Mouse (Mus musculus): Measurements from ENCODE around the gene Xrra1.

DNA sequence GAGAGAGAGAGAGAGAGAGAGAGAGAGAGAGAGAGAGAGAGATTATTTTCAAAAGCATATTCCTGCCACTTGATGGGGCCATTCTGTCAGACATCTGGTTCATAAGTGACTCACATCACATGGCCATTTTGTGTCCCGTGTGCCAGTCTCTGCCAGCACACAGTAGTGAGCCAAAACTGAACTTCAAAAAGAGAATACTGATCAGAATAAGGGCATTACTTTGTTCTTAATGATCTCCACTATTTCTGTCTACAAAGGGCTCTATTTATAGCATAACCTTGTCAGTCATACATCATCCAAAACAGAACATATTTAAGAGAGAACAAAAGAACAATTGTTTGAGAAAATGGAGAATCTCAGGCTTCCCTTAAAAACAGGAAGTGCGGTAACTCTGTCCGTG is 32.6 kb downstream of the Xrra1 start:
- TF ChIP-seq CTCF (IDR thresholded peaks at IDR 0.05; ENCODE audit: insufficient read depth, low read length) (no peak), POLR2A (IDR thresholded peaks at IDR 0.05; ENCODE audit: borderline replicate concordance, extremely low read depth, low read depth, low read length) (no peak)

Data from lung, adult 2 months (tissue).